Mouse (Mus musculus): ENCODE measurements around the gene Tcf7l1. TPM values are rescaled to one million over a fixed set of nuclear protein-coding genes. Genes with fewer than 3 reads are reported as not detected.
"Not testable (repeated sequence)": the region's sequence is repeated elsewhere in the genome, so short reads cannot be mapped to it uniquely, and the experiment has no call there.

Gene Tcf7l1
- total RNA-seq (2021), result 10 to 100 TPM; 19.6 to 20.1 TPM
- long read RNA-seq, experiment 1, partial matches to known transcripts, result 4 of 12 reads
- long read RNA-seq, experiment 1, other reads (novel, unspliced or antisense), result 5 of 12 reads
- long read RNA-seq, experiment 2, partial matches to known transcripts, result 2 of 5 reads
- long read RNA-seq, experiment 2, other reads (novel, unspliced or antisense), result 0 of 5 reads

- DNase-seq, result peak; percentile 97
Observed at GRCm38 (mm10) chr6:72788892-72789699, at the start of gene Tcf7l1. TSS of gene Tcf7l1 (minus strand) at chr6:72789254.

- no peak for DNase-seq
Observed at GRCm38 (mm10) chr6:72837756-72838155, 48.7 kb upstream of the Tcf7l1 start.

GRCm38 (mm10) chr6:72834518-72834917, 45.5 kb upstream of the Tcf7l1 start:
- DNase-seq, result no peak

GRCm38 (mm10) chr6:72831858-72832257, 42.8 kb upstream of the Tcf7l1 start:
- DNase-seq, result no peak

GRCm38 (mm10) chr6:72831276-72831675, 42.2 kb upstream of the Tcf7l1 start:
- DNase-seq, result peak; percentile 76

- no peak for DNase-seq
Observed at GRCm38 (mm10) chr6:72828857-72829256, 39.8 kb upstream of the Tcf7l1 start.

GRCm38 (mm10) chr6:72828037-72828436, 39.0 kb upstream of the Tcf7l1 start:
- not testable (repeated sequence) for DNase-seq

GRCm38 (mm10) chr6:72825762-72826161, 36.7 kb upstream of the Tcf7l1 start:
- DNase-seq, result no peak

- no peak for DNase-seq
Observed at GRCm38 (mm10) chr6:72824971-72825737, 36.1 kb upstream of the Tcf7l1 start.

GRCm38 (mm10) chr6:72813456-72813855, 24.4 kb upstream of the Tcf7l1 start:
- no peak for DNase-seq

GRCm38 (mm10) chr6:72810248-72810647, 21.2 kb upstream of the Tcf7l1 start:
- DNase-seq, result no peak

GRCm38 (mm10) chr6:72809522-72810149, 20.6 kb upstream of the Tcf7l1 start:
- no peak for DNase-seq

- DNase-seq, result no peak
Observed at GRCm38 (mm10) chr6:72808342-72808741, 19.3 kb upstream of the Tcf7l1 start.

- DNase-seq, result no peak
Observed at GRCm38 (mm10) chr6:72803669-72804068, 14.6 kb upstream of the Tcf7l1 start.

GRCm38 (mm10) chr6:72802119-72802518, 13.1 kb upstream of the Tcf7l1 start:
- DNase-seq, result no peak

- no peak for DNase-seq
Observed at GRCm38 (mm10) chr6:72800641-72801040, 11.6 kb upstream of the Tcf7l1 start.

- DNase-seq, result no peak
Observed at GRCm38 (mm10) chr6:72797763-72798162, 8.7 kb upstream of the Tcf7l1 start.

- no peak for DNase-seq
Observed at GRCm38 (mm10) chr6:72795444-72795843, 6.4 kb upstream of the Tcf7l1 start.

GRCm38 (mm10) chr6:72794870-72795269, 5.8 kb upstream of the Tcf7l1 start:
- no peak for DNase-seq

- DNase-seq, result no peak
Observed at GRCm38 (mm10) chr6:72792641-72793040, 3.6 kb upstream of the Tcf7l1 start.

- DNase-seq, result peak; percentile 74
Observed at GRCm38 (mm10) chr6:72787948-72788891, 834 bp downstream of the Tcf7l1 start.

Measured in adrenal gland, postnatal 10 days (tissue).